Mouse (Mus musculus): Measurements from ENCODE around the gene Prdx5. TPM values are rescaled to one million over a fixed set of nuclear protein-coding genes. Genes with fewer than 3 reads are reported as not detected.

Prdx5 gene
- polyA plus RNA-seq, 1 experiment from 2014 or later: 450 TPM

DNA sequence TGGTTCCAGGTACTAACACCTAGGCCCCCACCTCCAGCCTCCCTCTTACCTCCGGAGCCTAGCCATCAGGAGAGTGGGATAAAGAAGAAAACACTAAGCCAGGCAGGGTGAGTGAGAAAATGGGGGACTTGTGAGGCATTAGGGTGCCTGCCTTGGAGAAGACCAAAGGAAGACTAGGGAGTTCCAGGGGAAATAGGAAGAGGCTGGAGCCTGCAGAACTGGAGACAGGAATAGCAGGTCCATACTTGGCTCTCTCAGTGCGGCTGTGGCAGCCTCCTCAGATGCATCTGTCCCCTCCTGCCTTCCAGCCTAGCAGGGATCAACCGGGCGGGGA lies 23.2 kb upstream of the Prdx5 start:
- no peaks in the 10 kb centered on the region for H3K9me3 ChIP-seq (ENCODE audit: low read length)
- no peak for DNase-seq (ENCODE audit: low spot score)

DNA sequence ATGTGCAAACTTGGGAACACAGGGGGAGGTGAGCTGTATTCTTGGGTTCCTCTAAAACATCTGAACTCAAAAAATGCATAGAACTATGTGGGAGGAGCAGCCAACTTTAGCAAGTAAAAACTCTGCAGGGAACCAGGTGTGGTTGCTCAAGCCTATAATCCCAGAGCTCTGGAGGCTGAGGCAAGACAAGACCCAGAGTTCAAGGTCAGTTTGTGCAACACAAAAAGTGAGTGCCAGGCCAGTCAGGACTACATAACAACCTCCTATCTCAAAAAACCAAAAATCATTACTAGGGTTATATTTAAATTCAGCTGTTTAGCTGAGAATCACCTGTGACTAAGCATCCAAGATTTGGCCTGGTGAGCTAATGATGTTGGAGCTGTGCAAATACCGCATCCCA lies 22.1 kb upstream of the Prdx5 start:
- Histone ChIP-seq H3K4me2 (replicated peaks; ENCODE audit: low read depth, low read length) (no peak overlapping the region), H3K4me3 (ENCODE audit: low read depth, low read length) (no peak overlapping the region), H3K4me1 (ENCODE audit: insufficient read depth, low read depth, low read length) (peaks cover 6% of the 10 kb centered on the region; the same call in 1 of the 2 replicates), H3K9ac (replicated peaks; ENCODE audit: low read depth) (no peak overlapping the region), H3K9me3 (ENCODE audit: low read length) (no peaks in the 10 kb centered on the region), H3K36me3 (ENCODE audit: insufficient read depth, low read length) (no peaks in the 10 kb centered on the region), H3K27me3 (replicated peaks; ENCODE audit: insufficient read depth, low read length) (peaks cover 60% of the 10 kb centered on the region), H3K27ac (ENCODE audit: low read length) (no peak overlapping the region)
- no peak for ATAC-seq
- 61% methylated on average over 1 of the region's 1 CpGs for WGBS
- DNase-seq (ENCODE audit: low spot score): no peak
- TF ChIP-seq EP300 (IDR thresholded peaks at IDR 0.05) (no peak), CTCF (IDR thresholded peaks at IDR 0.05) (no peak)

More for the DNA sequence above, 23.2 kb upstream of the Prdx5 start:
- Histone ChIP-seq H3K4me2 (replicated peaks; ENCODE audit: low read depth, low read length) (no peak overlapping the region), H3K4me3 (ENCODE audit: low read depth, low read length) (no peak overlapping the region), H3K36me3 (ENCODE audit: insufficient read depth, low read length) (no peaks in the 10 kb centered on the region), H3K27me3 (replicated peaks; ENCODE audit: insufficient read depth, low read length) (peaks cover 49% of the 10 kb centered on the region), H3K9ac (replicated peaks; ENCODE audit: low read depth) (no peak overlapping the region), H3K4me1 (ENCODE audit: insufficient read depth, low read depth, low read length) (peaks cover 5% of the 10 kb centered on the region; the same call in 1 of the 2 replicates), H3K27ac (ENCODE audit: low read length) (no peak overlapping the region)
- TF ChIP-seq EP300 (IDR thresholded peaks at IDR 0.05): no peak
- no peak for TF ChIP-seq CTCF (IDR thresholded peaks at IDR 0.05)
- ATAC-seq: no peak
- WGBS: 34% methylated on average over 4 of the region's 4 CpGs

DNA sequence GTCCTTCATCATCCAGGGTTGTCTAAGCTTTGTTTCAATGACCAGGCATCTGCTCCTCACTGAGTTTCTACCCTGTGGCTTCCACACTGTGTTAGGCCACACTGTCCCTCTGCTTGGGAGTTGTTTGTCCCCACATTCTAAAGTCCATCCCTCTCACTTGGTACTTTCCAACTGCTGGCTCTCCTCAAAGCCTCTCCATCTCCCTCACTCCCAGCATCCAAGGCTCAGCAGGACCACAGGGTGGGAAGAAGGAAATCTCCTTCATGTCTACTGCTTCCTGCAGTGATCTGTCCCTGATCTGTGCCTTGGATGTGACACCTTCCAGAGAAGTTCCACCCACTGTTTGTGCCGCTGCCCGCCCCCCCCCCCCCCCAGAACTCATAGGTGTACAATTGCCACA lies 21.1 kb upstream of the Prdx5 start:
- H3K4me2 ChIP-seq (replicated peaks; ENCODE audit: low read depth, low read length): no peak overlapping the region
- H3K27me3 ChIP-seq (replicated peaks; ENCODE audit: insufficient read depth, low read length): peaks cover 69% of the 10 kb centered on the region
- 0% methylated on average over 2 of the region's 2 CpGs for WGBS
- ATAC-seq: no peak
- no peak overlapping the region for H3K27ac ChIP-seq (ENCODE audit: low read length)
- no peak overlapping the region for H3K9ac ChIP-seq (replicated peaks; ENCODE audit: low read depth)
- H3K4me1 ChIP-seq (ENCODE audit: insufficient read depth, low read depth, low read length): peaks cover 10% of the 10 kb centered on the region; the same call in 1 of the 2 replicates
- H3K36me3 ChIP-seq (ENCODE audit: insufficient read depth, low read length): no peaks in the 10 kb centered on the region
- no peak for DNase-seq (ENCODE audit: low spot score)
- no peaks in the 10 kb centered on the region for H3K9me3 ChIP-seq (ENCODE audit: low read length)
- no peak overlapping the region for H3K4me3 ChIP-seq (ENCODE audit: low read depth, low read length)
- TF ChIP-seq CTCF (IDR thresholded peaks at IDR 0.05) (no peak), EP300 (IDR thresholded peaks at IDR 0.05) (no peak)

DNA sequence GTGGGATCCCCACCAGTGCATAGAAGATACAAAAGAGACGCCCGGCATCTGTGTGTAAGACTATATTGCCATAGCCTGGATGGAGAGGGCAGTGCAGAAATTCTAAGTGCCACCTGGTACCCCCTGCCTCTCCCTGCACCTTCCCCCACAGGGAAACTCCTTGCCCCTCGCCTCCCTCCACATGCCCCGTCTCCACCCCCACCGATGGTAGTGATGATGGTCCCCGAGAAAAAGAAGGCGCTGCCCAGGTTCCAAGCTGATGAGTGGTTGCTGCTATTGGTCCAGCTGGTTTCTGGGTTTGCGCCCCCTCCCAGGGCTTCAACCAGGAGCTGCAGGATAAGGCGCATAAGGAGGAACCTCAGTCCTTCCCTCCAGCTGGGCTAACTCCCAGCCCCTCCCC lies 18.2 kb upstream of the Prdx5 start:
- H3K9ac ChIP-seq (replicated peaks; ENCODE audit: low read depth): no peak overlapping the region
- TF ChIP-seq CTCF (IDR thresholded peaks at IDR 0.05): no peak
- no peak for TF ChIP-seq EP300 (IDR thresholded peaks at IDR 0.05)
- H3K4me2 ChIP-seq (replicated peaks; ENCODE audit: low read depth, low read length): no peak overlapping the region
- 22% methylated on average over 7 of the region's 9 CpGs for WGBS
- H3K27ac ChIP-seq (ENCODE audit: low read length): no peak overlapping the region
- H3K36me3 ChIP-seq (ENCODE audit: insufficient read depth, low read length): no peaks in the 10 kb centered on the region
- DNase-seq (ENCODE audit: low spot score) (no peak), ATAC-seq (no peak)
- H3K4me1 ChIP-seq (ENCODE audit: insufficient read depth, low read depth, low read length): peaks cover 9% of the 10 kb centered on the region; the same call in 1 of the 2 replicates
- H3K4me3 ChIP-seq (ENCODE audit: low read depth, low read length): no peak overlapping the region
- H3K27me3 ChIP-seq (replicated peaks; ENCODE audit: insufficient read depth, low read length): peaks cover 51% of the 10 kb centered on the region
- no peaks in the 10 kb centered on the region for H3K9me3 ChIP-seq (ENCODE audit: low read length)

DNA sequence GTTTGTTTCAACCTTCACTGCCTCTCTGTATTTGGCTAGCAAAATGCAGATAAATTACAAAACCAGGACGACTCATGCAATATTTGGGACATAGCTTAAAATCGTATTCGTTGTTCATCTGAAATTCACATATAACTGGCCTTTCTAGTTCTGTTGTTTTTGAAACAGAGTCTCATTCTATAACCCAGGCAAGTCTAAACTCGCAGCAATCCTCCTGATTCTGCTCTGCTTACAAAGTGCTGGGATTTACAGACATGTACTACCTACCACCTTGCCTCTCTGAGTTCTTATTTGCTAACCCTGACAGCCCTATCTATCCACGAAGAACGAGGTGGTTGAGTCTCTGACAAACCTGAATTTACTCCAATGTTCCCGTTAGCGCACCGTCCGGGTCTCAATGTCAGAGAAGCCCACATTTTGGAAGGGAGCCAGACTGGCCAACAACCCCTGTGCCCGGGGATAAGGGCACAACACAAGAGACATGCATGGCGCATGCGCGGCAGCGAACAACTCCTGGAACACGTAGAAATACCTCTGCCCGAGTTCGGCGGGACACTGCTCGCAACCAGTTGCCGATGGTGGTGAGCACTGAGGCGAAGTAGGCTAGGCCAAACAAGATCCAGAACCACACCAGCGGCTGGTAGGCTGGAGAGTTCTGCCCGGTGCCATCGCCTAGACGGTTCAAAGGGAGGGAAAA lies 16.8 kb upstream of the Prdx5 start:
- DNase-seq (ENCODE audit: low spot score): no peak
- 0 out of 2 replicates have a peak overlapping the region, but pooled peaks have one; percentile 8 for H3K4me3 ChIP-seq (ENCODE audit: low read depth, low read length)
- 18% methylated on average over 26 of the region's 26 CpGs for WGBS
- H3K27ac ChIP-seq (ENCODE audit: low read length): no peak overlapping the region
- H3K9me3 ChIP-seq (ENCODE audit: low read length): no peaks in the 10 kb centered on the region
- no peak overlapping the region for H3K9ac ChIP-seq (replicated peaks; ENCODE audit: low read depth)
- no peaks in the 10 kb centered on the region for H3K36me3 ChIP-seq (ENCODE audit: insufficient read depth, low read length)
- peaks cover 38% of the 10 kb centered on the region for H3K27me3 ChIP-seq (replicated peaks; ENCODE audit: insufficient read depth, low read length)
- H3K4me2 ChIP-seq (replicated peaks; ENCODE audit: low read depth, low read length): 0 out of 2 replicates have a peak overlapping the region, but pooled peaks have one; percentile 11
- peaks cover 13% of the 10 kb centered on the region; the same call in 1 of the 2 replicates for H3K4me1 ChIP-seq (ENCODE audit: insufficient read depth, low read depth, low read length)
- no peak for ATAC-seq
- TF ChIP-seq CTCF (IDR thresholded peaks at IDR 0.05) (no peak), EP300 (IDR thresholded peaks at IDR 0.05) (no peak)

DNA sequence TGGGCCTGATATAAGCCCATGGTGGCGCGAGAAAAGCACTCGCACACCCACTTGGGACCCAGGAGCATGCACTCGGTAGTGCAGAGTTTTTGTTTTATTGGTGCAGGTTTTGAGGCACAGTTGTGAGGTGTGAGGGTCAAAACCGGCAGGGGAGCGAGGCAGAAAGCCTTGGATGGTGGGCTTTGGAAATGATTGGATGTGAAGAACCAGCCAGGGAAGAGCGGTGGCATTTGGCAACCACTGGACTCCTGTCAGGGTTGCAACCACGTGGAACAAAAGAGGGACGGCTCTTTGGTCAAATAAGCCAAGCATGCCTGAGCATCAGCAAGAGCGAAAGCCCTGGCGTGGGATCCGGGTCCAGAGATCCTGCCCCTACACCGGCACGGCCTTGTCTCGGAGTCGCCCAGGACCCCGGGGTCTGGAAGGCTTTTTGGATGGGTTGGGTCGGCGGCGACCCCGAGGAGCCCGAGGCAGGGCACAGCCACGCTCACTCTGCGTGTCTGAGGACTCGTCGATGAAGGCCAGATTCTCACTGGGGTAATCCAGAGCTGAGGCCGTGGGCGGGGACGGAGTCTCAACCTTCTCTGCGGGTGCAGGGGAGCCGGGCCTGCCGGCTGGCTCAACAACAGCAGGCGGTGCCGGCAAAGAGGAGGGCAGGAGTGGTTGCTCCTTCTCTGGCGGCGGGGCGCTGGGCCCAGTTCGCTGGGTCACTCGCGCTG lies 15.9 kb upstream of the Prdx5 start:
- Histone ChIP-seq H3K4me3 (ENCODE audit: low read depth, low read length) (0 out of 2 replicates have a peak overlapping the region, but pooled peaks have one; percentile 10), H3K4me2 (replicated peaks; ENCODE audit: low read depth, low read length) (peak overlapping the region; percentile 22), H3K4me1 (ENCODE audit: insufficient read depth, low read depth, low read length) (peaks cover 15% of the 10 kb centered on the region), H3K9ac (replicated peaks; ENCODE audit: low read depth) (no peak overlapping the region), H3K36me3 (ENCODE audit: insufficient read depth, low read length) (no peaks in the 10 kb centered on the region), H3K27me3 (replicated peaks; ENCODE audit: insufficient read depth, low read length) (peaks cover 32% of the 10 kb centered on the region), H3K9me3 (ENCODE audit: low read length) (no peaks in the 10 kb centered on the region), H3K27ac (ENCODE audit: low read length) (no peak overlapping the region)
- TF ChIP-seq CTCF (IDR thresholded peaks at IDR 0.05) (no peak), EP300 (IDR thresholded peaks at IDR 0.05) (no peak)
- no peak for ATAC-seq
- WGBS: 13% methylated on average over 37 of the region's 40 CpGs
- DNase-seq (ENCODE audit: low spot score): no peak
